Mouse (Mus musculus) common myeloid progenitor, adult 5-6 weeks (primary cell): ENCODE data around the gene Ajuba. TPM values are rescaled to one million over a fixed set of nuclear protein-coding genes. Genes with fewer than 3 reads are reported as not detected.

Experiments used
- ATAC-seq: replicated peaks from 2 replicates; pipeline ENCODE4 v1.8.0; 2016; ENCODE audit warnings: low read depth, mild to moderate bottlenecking, moderate TSS enrichment, inconsistent platforms; ENCODE audit not compliant: poor library complexity, severe bottlenecking
- total RNA-seq: library from RNA; stranded (forward); fragments of 200-1000, 187-1606 nt; gene quantifications from 2 replicates; pipeline ENCODE4 v1.2.3, GENCODE M21; 2017

Ajuba gene
- total RNA-seq, 1 experiment from 2014 or later, result 1.9 TPM

- peak; percentile 87 for ATAC-seq
These were observed 23.2 kb downstream of the Ajuba start, which contains the start of gene Haus4 for GRCm38 (mm10) chr14:54553975-54554769. Haus4 (minus strand) TSS chr14:54554616.

- no peak for ATAC-seq
These were observed 23.8 kb downstream of the Ajuba start for GRCm38 (mm10) chr14:54553454-54553974.

- ATAC-seq, result no peak
These were observed 32.7 kb downstream of the Ajuba start for GRCm38 (mm10) chr14:54544703-54545102.

- ATAC-seq, result no peak
These were observed 36.6 kb downstream of the Ajuba start for GRCm38 (mm10) chr14:54540771-54541170.

- ATAC-seq, result no peak
These were observed 38.8 kb downstream of the Ajuba start for GRCm38 (mm10) chr14:54538580-54538979.

GRCm38 (mm10) chr14:54528446-54529111 lies 48.8 kb downstream of the Ajuba start:
- ATAC-seq, result peak; percentile 85

GRCm38 (mm10) chr14:54528007-54528393 lies 49.4 kb downstream of the Ajuba start:
- ATAC-seq, result no peak

GRCm38 (mm10) chr14:54527227-54528006 lies 49.9 kb downstream of the Ajuba start:
- no peak for ATAC-seq

GRCm38 (mm10) chr14:54523600-54523999 lies 53.8 kb downstream of the Ajuba start:
- ATAC-seq, result no peak

Other genes starting within 250 kb of the Ajuba start
- gene Oxa1l, start 216.7 kb downstream of the Ajuba start, total RNA-seq, result 27.5 and 38.7 TPM in 2 replicates
- gene Slc7a7, start 159.8 kb downstream of the Ajuba start, total RNA-seq, result 4.5 and 6.6 TPM in 2 replicates
- 139 and 219 TPM in 2 replicates for gene Mrpl52, start 150.6 kb downstream of the Ajuba start, total RNA-seq
- 12.5 and 18.6 TPM in 2 replicates for gene Mmp14, start 145.9 kb downstream of the Ajuba start, total RNA-seq
- gene Lrp10, start 113.4 kb downstream of the Ajuba start, total RNA-seq, result 28.8 and 46.5 TPM in 2 replicates
- gene Rem2, start 101.5 kb downstream of the Ajuba start, total RNA-seq, result 0.53 and 1.7 TPM in 2 replicates
- gene Prmt5, start 60.0 kb downstream of the Ajuba start, total RNA-seq, result 79.2 and 82.9 TPM in 2 replicates
- gene Haus4, start 22.9 kb downstream of the Ajuba start, total RNA-seq, result 74.5 and 85.9 TPM in 2 replicates
- 5.3 TPM in 2 replicates for gene 4931414P19Rik, start 28.4 kb upstream of the Ajuba start, total RNA-seq
- gene Psmb5, start 40.5 kb upstream of the Ajuba start, total RNA-seq, result 56.3 and 58.6 TPM in 2 replicates
- not detected in 2 replicates for gene Psmb11, start 43.9 kb upstream of the Ajuba start, total RNA-seq
- gene Gm17606, start 63.4 kb upstream of the Ajuba start, total RNA-seq, result not detected in 2 replicates
- gene Cdh24, start 63.8 kb upstream of the Ajuba start, total RNA-seq, result 0.46 and 0.58 TPM in 2 replicates
- 26.5 and 33.2 TPM in 2 replicates for gene 1700123O20Rik, start 108.7 kb upstream of the Ajuba start, total RNA-seq
- 238 and 282 TPM in 2 replicates for gene Acin1, start 109.4 kb upstream of the Ajuba start, total RNA-seq
- 0.37 TPM in 1 of 2 replicates, not detected in the other for gene Gm29776, start 121.3 kb upstream of the Ajuba start, total RNA-seq
- 1.2 and 4.9 TPM in 2 replicates for gene Cebpe, start 134.6 kb upstream of the Ajuba start, total RNA-seq
- gene Slc7a8, start 204.4 kb upstream of the Ajuba start, total RNA-seq, result 4.4 and 5.5 TPM in 2 replicates
- gene Rnf212b, start 236.6 kb upstream of the Ajuba start, total RNA-seq, result not detected in 2 replicates